Mouse (Mus musculus) MEL (cell line): ENCODE results near the gene Pdlim4.

Experiments used
- CTCF ChIP-seq, 3 experiments: IDR thresholded peaks in 2 of 3; conservative IDR thresholded peaks in 1 of 3; 2 replicates each; pipeline ENCODE4 v1.5.1; 2011 to 2012; ENCODE audit warnings: low read length in 3 of 3, low read depth in 2 of 3, mild to moderate bottlenecking in 2 of 3, improper control_type of control experiment in 1 of 3, inconsistent platforms in 1 of 3, mixed read lengths in 1 of 3, moderate library complexity in 1 of 3; ENCODE audit not compliant: control insufficient read depth in 1 of 3, insufficient read depth in 1 of 3, poor library complexity in 1 of 3, severe bottlenecking in 1 of 3
- POLR2A ChIP-seq, 2 experiments: IDR thresholded peaks; 2 replicates each; pipeline ENCODE4 v1.6.1; 2011 to 2012; ENCODE audit warnings: low read length in 2 of 2, mild to moderate bottlenecking in 2 of 2, control low read depth in 1 of 2, improper control_type of control experiment in 1 of 2, low read depth in 1 of 2, moderate library complexity in 1 of 2; ENCODE audit not compliant: control insufficient read depth in 1 of 2, insufficient read depth in 1 of 2, poor library complexity in 1 of 2

DNA sequence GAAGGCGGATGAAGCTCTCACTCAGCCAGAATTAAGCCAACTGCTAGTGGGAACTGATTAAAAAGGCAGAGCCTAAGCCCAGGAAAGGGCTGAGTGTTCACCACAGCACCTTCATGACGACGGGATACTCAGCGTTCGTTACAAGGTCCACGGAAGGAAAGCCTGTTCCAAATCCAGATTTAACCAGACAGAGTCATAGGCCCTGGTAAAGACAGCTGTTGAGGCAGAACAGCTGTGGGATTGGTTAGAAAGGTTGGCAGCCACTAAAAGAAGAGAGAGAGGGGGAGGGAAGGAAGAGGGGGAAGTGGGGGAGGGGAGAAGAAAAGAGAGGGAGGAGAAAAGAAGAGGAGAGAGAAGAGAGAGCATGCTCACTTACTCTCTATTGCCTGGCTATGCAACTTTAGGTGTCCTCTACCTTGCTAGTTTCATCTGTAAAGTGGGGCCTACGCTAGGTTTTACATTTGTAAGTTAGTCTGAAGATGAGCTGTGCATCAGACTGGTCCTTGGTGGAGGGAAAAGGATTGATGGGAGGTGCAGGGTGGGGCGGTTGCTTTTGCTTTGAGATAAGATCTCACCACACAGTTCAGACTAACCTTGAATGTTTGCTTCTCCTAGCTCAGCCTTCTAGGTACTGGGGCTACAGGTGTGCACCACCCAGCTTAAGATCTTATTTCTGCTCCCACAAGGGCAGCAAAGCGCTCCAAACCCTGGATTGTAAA is 5.9 kb downstream of the Pdlim4 start:
- TF ChIP-seq CTCF (IDR thresholded peaks at IDR 0.05 in 2 of 3, conservative IDR thresholded peaks at IDR 0.05 in 1 of 3; ENCODE audit: control insufficient read depth in 1 of 3, insufficient read depth in 1 of 3, low read depth in 2 of 3, low read length in 3 of 3, poor library complexity in 1 of 3, severe bottlenecking in 1 of 3) (no peak), POLR2A (IDR thresholded peaks at IDR 0.05; ENCODE audit: control insufficient read depth in 1 of 2, insufficient read depth in 1 of 2, low read depth in 1 of 2, low read length in 2 of 2, poor library complexity in 1 of 2) (no peak)
